Mouse (Mus musculus) thymus, adult 18-20 months (tissue): ENCODE data around the gene Ccm2l.

Experiments used
- DNase-seq, 2 experiments: peaks; one replicate each; pipeline ENCODE4 v3.0.0; 2022; ENCODE audit warnings: mixed read lengths in 2 of 2

Ccm2l gene

DNA sequence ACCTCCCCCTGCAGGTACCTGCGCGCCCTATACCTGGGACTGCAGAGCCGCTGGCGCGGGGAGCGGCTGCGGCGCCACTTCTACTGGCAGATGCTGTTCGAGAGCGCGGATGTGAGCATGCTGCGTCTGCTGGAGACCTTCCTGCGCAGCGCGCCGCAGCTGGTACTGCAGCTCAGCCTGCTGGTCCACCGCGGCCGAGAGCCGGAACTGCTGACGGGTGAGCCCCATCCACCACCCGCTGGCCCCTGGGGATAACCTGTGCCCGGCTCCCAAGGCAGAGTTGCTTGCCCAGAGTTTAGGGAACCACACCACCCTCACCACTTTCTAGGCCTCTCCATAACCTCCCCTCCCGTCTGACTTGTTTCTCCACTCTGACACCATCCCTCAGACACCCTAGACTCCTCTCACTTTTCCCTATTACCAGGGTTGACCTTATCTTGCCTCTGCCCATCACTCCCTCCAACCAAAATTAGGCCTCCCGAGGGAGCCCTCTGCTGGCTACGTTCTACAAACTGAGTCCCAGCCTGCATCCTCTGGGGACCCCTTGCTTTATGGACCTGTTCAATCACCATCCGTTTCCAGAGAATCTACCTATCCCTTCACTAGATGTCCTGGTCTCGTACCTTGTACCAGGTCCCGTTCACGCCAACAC lies 12.9 kb upstream of the Ccm2l start:
- peak in 1 of 2 experiments; percentile 11 for DNase-seq

- no peak for DNase-seq
Observed at GRCm38 (mm10) chr2:153053896-153054295, 11.9 kb upstream of the Ccm2l start.

GRCm38 (mm10) chr2:153055270-153055920 lies 10.4 kb upstream of the Ccm2l start:
- DNase-seq: no peak

DNA sequence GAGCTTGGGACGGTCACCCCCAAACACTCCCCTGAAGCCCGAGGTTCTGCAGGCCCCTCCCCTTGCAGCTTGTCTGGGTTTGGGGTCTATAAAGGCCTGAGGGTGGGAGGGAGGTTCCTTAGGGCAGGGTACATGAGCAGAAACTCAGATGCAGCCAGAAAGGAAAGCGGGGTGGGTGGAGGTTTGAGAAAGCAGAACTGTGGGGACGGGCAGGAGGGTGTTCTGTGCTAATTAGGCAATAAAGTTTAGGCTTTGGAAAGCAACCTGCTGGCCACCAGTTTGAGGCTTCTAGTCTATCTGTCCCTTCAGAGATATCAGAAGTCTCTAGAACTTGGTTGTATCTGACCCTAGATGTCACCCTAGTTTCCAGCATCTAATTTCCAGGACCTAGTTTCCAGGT lies 7.4 kb upstream of the Ccm2l start:
- DNase-seq: no peak

DNA sequence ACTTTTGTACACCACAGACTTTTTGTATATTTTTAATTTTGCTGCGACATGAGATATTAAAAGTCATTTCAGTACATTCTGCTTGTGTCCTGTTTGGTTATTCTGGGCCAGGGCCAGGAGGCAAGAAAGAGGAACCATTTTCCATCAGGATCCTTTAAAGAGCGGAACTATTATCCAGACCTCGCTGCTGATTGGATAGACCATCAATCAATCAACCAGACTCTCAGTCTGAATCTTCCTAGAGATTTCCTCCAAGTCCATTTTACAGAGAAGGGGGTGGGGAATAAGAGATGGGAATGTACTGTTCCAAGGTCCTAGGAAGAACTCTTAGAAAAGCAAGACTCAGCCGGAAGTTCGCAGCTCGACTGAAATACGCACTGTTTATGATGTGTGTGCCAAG lies 5.5 kb upstream of the Ccm2l start:
- no peak for DNase-seq

- DNase-seq: no peak
Observed at GRCm38 (mm10) chr2:153063394-153063793, 2.4 kb upstream of the Ccm2l start.

GRCm38 (mm10) chr2:153064190-153064970 lies 1.4 kb upstream of the Ccm2l start:
- no peak for DNase-seq

DNA sequence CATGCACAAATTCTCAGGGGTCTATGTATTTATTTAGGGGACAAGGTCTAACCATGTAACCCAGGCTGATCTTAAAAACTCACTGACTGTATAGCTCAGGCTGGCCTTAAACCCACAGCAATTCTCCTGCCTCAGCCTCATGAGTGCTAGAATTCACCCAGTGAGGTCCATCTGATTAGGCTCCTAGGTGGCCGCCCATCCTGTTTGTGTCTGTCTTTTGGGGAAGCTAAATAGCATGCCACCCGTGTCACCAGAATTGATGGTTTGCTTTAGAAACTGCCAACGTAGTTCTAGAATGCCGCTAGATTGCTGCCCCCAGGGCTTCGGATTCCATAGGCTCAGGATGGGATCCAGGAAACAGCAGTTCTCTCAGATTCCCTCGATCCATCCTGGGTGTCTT lies 1.2 kb downstream of the Ccm2l start:
- DNase-seq: no peak

DNA sequence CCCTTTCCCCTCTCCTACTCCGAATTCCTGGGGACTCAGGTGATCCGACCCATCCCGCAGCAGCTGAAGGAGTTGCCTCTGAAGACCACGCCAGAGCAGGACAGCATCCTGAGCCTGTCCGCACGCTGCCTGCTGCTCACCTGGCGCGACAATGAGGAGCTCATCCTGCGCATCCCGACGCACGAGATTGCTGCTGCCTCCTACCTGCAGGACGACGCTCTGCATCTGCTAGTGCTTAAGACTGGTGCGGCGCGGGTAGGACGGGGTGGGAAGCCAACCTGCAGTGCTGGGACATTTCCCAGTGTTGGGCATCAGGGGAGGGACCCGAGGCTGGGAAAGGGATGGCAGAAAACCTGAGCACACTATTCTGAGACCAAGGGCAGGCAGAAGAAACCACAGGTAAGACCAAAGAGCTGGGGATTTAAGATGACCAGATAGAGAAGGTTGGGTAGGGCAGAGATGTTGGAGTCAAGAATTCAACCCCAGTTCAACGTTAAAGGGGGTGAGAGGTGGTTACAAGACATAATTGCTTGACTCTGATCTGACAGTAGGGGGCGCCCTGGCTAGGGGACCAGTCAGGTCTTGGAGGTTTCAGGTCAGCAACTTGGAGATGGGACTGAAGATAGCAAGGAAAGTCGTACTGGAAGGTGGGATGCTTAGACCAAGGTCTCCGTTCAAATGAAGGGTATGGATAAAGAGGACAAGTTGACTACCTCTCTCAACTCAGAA lies 5.2 kb downstream of the Ccm2l start:
- DNase-seq: no peak

GRCm38 (mm10) chr2:153071491-153072184 lies 5.9 kb downstream of the Ccm2l start:
- DNase-seq: no peak

DNA sequence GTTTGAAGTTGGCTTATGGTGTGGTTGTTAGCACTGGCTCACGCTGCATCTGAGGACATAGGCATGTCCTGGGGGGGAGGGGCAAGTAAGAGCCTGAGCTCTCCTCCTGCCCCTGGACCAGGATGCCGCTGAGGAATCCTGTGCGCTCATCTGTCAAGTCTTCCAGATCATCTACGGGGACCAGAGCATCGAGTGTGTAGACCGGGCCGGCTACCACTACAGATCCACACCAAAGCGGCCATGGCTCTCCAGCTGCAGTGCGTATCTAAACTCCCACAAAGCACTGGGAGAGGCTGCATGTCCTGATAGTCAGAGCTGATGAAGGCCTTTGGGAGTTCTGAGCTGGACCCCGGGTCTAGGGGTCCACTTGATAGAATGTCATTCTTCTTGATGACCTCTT lies 8.9 kb downstream of the Ccm2l start:
- no peak for DNase-seq

- DNase-seq: no peak
Observed at GRCm38 (mm10) chr2:153075961-153076360, 10.2 kb downstream of the Ccm2l start.

DNA sequence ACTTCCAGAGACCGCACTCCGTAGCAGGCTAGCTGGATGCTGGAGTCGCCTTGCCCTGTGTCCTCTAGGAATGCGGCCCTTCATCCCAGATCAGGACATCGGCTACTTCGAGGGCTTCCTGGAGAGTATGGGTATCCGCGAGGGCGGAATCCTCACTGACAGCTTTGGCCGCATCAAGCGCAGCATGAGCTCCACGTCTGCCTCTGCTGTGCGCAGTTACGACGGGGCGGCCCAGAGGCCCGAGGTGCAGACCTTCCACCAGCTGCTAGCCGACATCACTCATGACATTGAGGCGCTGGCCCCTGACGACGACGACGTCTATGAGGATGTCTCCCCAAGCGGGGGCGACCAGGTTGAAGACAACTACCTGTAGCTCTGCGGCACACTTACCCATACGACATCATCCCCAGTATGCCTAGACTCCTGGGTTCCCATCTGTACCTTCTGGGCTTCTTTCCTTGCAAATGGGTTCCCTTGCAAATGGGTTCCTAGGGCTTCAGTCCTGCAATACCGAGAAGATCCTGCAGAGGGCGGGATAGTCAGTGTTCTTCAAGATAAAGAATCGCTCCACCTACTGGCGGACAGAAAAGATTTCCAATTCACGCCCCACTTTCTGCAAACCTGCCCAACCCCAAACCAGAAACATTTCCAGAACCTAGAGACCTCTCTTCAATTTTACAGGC lies 15.2 kb downstream of the Ccm2l start:
- peak in 1 of 2 experiments; percentile 30 for DNase-seq

- no peak for DNase-seq
Observed at GRCm38 (mm10) chr2:153081866-153082265, 16.1 kb downstream of the Ccm2l start.

DNA sequence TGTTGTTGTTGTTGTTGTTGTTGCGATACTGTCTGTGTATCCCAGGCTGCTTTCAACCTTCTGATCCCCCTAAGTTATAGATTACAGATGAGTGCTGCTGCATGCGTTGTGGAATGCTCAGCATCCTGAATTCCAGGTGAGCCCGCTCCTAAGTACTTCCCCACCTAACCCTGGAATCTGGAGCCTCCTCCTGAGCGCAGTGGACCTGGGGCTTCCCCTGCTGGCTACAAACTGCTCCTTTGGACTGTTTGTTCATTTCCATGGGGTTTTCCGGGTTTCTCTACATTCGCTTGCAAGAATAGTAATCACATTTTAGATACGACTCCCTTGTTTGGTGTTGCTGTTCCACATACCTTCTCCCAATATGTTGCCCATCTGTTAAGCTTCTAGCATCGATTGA lies 17.5 kb downstream of the Ccm2l start:
- DNase-seq: no peak

DNA sequence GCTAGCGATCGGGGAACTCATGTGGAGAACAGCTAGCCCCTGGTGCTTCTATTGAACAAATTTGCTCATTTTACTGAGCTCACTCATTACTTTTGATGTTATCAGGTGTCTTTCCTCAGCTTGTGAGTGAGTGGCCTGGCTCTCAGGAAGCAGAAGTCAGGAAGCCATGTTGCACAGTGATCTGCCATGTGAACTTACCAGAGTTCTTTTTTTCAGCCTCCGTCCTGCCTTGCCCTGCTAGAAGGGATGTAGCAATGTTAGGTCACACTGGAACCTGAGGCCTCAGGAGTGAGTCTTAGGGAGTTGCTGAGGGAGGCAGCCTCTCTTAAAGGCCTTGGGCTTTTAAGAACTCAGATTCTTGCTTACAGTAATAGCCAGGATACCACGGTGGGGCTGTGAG lies 18.1 kb downstream of the Ccm2l start:
- DNase-seq: no peak

GRCm38 (mm10) chr2:153084261-153084976 lies 18.7 kb downstream of the Ccm2l start:
- no peak for DNase-seq

DNA sequence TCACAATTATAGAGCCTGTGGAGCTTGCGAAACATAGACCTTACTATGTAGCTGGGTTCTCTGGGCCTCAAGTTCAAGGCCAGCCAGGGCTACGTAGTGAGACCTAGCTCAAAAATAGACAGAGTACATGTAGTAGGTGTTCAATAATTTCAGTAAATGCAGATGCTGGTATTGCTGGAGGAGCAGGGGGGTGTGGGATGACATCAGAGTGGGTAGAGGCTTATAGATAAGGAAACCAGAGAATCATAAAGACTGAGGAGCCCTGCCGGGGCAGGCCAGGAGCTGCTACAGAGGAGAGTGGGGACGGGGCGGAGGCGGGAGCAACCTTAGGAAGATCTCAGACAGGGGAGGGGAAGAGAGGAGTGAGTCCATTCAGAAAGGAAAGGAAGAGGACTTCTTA lies 19.8 kb downstream of the Ccm2l start:
- no peak for DNase-seq

GRCm38 (mm10) chr2:153086166-153086565 lies 20.4 kb downstream of the Ccm2l start:
- DNase-seq: no peak

DNA sequence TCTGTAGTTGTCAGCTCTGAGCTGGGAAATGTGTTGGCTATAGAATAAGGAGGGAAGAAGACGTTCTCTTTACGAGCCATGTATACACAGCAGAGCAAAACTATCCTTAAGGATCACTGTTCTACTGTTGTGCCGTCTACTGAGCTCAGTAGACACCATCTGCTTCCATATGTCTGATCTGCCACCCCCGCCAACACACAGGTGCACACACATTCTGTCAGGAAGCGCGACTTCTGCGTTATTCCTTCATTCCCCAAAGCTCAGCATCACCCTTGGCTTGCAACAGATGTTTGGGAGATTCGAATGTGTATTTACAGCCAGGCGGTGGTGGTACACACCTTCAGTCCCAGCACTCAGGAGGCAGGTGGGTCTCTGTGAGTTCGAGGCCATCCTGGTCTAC lies 21.3 kb downstream of the Ccm2l start:
- DNase-seq: no peak

DNA sequence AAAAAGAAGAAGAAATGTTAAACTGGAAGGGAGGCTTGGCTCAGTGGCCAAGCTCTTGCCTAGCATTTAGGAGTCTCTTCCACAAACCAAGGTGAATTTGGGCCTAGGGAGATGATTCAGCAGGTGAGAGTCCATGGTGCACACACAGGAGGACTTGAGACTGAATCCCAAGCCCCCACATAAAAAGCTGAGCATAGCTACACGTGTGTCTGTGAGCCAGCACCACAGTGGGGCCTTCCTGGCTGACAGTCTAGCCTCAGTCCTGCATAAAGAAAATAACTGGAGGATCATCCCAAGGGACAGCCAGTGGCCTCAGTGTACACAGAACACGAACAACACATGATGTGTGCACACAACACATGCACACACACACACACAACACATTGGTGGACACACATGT lies 23.6 kb downstream of the Ccm2l start:
- no peak for DNase-seq
